In the genomic region with DNA sequence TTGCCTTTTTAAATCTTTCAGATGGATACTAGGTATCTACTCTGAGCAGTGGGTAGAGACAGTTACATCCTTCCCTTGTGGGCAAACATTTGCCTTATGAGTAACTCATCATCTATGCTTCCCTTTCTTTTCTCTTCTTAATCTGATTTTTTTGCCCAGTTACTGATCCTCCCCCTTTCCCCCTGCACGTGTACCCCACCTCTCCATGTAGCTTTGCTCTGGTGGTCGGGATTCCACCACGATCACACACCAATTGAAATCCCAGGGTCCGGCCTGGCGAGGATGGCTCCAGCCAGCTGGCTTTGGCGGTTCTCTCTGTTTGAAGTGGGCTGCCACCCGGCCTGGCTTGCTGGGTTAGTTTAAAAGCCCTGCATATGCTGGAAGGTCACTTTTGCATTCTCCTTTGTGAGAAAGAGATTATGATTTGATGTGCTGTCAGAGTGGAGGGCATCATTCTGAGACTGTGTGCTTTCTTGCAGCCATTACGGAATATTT, we compare ENCODE assay signal across 8 mouse cellular contexts. TPM values are rescaled to one million over a fixed set of nuclear protein-coding genes. Genes with fewer than 3 reads are reported as not detected.
DNase-seq lines count a peak whose midpoint lies in the region; ATAC-seq and TF ChIP-seq lines count a peak whose summit lies in the region.

No protein-coding gene starts in this region.

- H3K36me3 ChIP-seq in CH12.LX (replicated peaks in 1 of 2; ENCODE audit: control insufficient read depth in 1 of 2, insufficient read depth in 1 of 2, low read length in 1 of 2), result peaks cover 8 to 36% of the 10 kb centered on the region in 2 experiments
- H3K36me3 ChIP-seq in embryonic facial prominence, embryonic 12.5 days, result peaks cover 12% of the 10 kb centered on the region
- peaks cover 2% of the 10 kb centered on the region for H3K36me3 ChIP-seq in intestine, postnatal 0 days (ENCODE audit: control insufficient read depth, insufficient read depth)
- H3K36me3 ChIP-seq in midbrain, embryonic 16.5 days (ENCODE audit: control insufficient read depth, insufficient read depth, low read length), result 0 out of 2 replicates have a peak, but pooled peaks cover 4% of the 10 kb centered on the region

- 10% methylated on average over 8 of the region's 8 CpGs for WGBS in embryonic facial prominence, embryonic 12.5 days
- 10% methylated on average over 8 of the region's 8 CpGs for WGBS in intestine, postnatal 0 days
- 3% methylated on average over 8 of the region's 8 CpGs for WGBS in midbrain, embryonic 16.5 days

- DNase-seq in heart, adult 11 months, result peak; percentile 91
- DNase-seq in heart, postnatal 4 days, result no peak
- DNase-seq in CH12.LX (ENCODE audit: extremely low read depth), result no peak
- DNase-seq in gastrocnemius, postnatal 14 days, result no peak

- TF ChIP-seq EP300 in CH12.LX (IDR thresholded peaks at IDR 0.05; ENCODE audit: low read length), result 0 out of 2 replicates have a peak, but pooled peaks have one; percentile 21

- peaks cover 2% of the 10 kb centered on the region for H3K9me3 ChIP-seq in CH12.LX (replicated peaks; ENCODE audit: low read length)
- no peaks in the 10 kb centered on the region for H3K9me3 ChIP-seq in embryonic facial prominence, embryonic 12.5 days
- H3K9me3 ChIP-seq in intestine, postnatal 0 days (ENCODE audit: control insufficient read depth), result no peaks in the 10 kb centered on the region
- no peaks in the 10 kb centered on the region for H3K9me3 ChIP-seq in midbrain, embryonic 16.5 days (replicated peaks; ENCODE audit: control insufficient read depth, low read length, poor library complexity, severe bottlenecking)

- no peak for TF ChIP-seq POLR2A in CH12.LX (IDR thresholded peaks at IDR 0.05; ENCODE audit: low read depth, low read length)

- no peak for ATAC-seq in embryonic facial prominence, embryonic 12.5 days (ENCODE audit: insufficient number of reproducible peaks, insufficient read depth, low FRiP score, low TSS enrichment)
- ATAC-seq in intestine, postnatal 0 days, result no peak
- no peak for ATAC-seq in midbrain, embryonic 16.5 days
- no peak for ATAC-seq in frontal cortex, adult (ENCODE audit: low TSS enrichment)

- H3K9ac ChIP-seq in CH12.LX (ENCODE audit: insufficient read depth, low read depth), result peak overlapping the region; percentile 97
- H3K9ac ChIP-seq in embryonic facial prominence, embryonic 12.5 days, result peak overlapping the region; percentile 82
- H3K9ac ChIP-seq in intestine, postnatal 0 days (ENCODE audit: low read depth, low read length), result peak overlapping the region; percentile 78
- peak overlapping the region; percentile 90 for H3K9ac ChIP-seq in midbrain, embryonic 16.5 days (ENCODE audit: low read depth, low read length)

- peak overlapping the region; percentile 82 for H3K4me2 ChIP-seq in CH12.LX (ENCODE audit: insufficient read depth, low read depth, poor library complexity, severe bottlenecking)
- H3K4me2 ChIP-seq in embryonic facial prominence, embryonic 12.5 days (replicated peaks), result peak overlapping the region; percentile 77
- peak overlapping the region; percentile 84 for H3K4me2 ChIP-seq in intestine, postnatal 0 days (replicated peaks; ENCODE audit: low read depth)
- H3K4me2 ChIP-seq in midbrain, embryonic 16.5 days (ENCODE audit: low read length), result peak overlapping the region; percentile 80

- TF ChIP-seq RAD21 in CH12.LX (IDR thresholded peaks at IDR 0.05; ENCODE audit: low read depth, low read length), result no peak

- H3K79me2 ChIP-seq in CH12.LX (replicated peaks; ENCODE audit: control insufficient read depth, extremely low read depth, insufficient read depth, poor library complexity, severe bottlenecking), result peaks cover 47% of the 10 kb centered on the region

- peak overlapping the region; percentile 89 to 98 (median 95) for H3K4me3 ChIP-seq in CH12.LX (replicated peaks in 1 of 3; ENCODE audit: low read depth in 2 of 3, low read length in 2 of 3, poor library complexity in 1 of 3)
- peak overlapping the region; percentile 91 for H3K4me3 ChIP-seq in embryonic facial prominence, embryonic 12.5 days
- H3K4me3 ChIP-seq in intestine, postnatal 0 days (ENCODE audit: low read depth, low read length), result peak overlapping the region; percentile 84
- H3K4me3 ChIP-seq in midbrain, embryonic 16.5 days (ENCODE audit: low read depth, low read length), result peak overlapping the region; percentile 76

- TF ChIP-seq CTCF in CH12.LX (conservative IDR thresholded peaks at IDR 0.05 in 1 of 2, IDR thresholded peaks at IDR 0.05 in 1 of 2; ENCODE audit: low read depth in 2 of 2, low read length in 2 of 2), result no peak
- no peak for TF ChIP-seq CTCF in intestine, postnatal 0 days (IDR thresholded peaks at IDR 0.05; ENCODE audit: low read depth)

- intact Hi-C loops in gastrocnemius, postnatal 14 days (cut with DNase I; ENCODE audit: low total_unique reads), result loop anchor here (5.0 kb wide), 2 partner anchors 48 to 117 kb away; no protein-coding TSS in a partner anchor

- dilution Hi-C loops in CH12.LX (cut with MboI; ENCODE audit: extremely low pct_ligation_motif_present, extremely low pct_unique_long_range_greater_than_20kb, low sequenced_read_pairs), result no loop called here

- H3K27ac ChIP-seq in CH12.LX (ENCODE audit: insufficient read depth, low read depth), result peak overlapping the region; percentile 21; the same call in 1 of the 2 replicates
- peak overlapping the region; percentile 99; the same call in 1 of the 2 replicates for H3K27ac ChIP-seq in embryonic facial prominence, embryonic 12.5 days
- H3K27ac ChIP-seq in intestine, postnatal 0 days (ENCODE audit: low read depth, low read length), result no peak overlapping the region
- H3K27ac ChIP-seq in midbrain, embryonic 16.5 days (ENCODE audit: low read length), result peak overlapping the region; percentile 99

- peaks cover 13 to 43% of the 10 kb centered on the region in 2 experiments; a peak in 3 of 4 replicates for H3K4me1 ChIP-seq in CH12.LX (ENCODE audit: control insufficient read depth in 1 of 2, insufficient read depth in 2 of 2)
- peaks cover 11% of the 10 kb centered on the region for H3K4me1 ChIP-seq in embryonic facial prominence, embryonic 12.5 days
- H3K4me1 ChIP-seq in intestine, postnatal 0 days (replicated peaks; ENCODE audit: control insufficient read depth, insufficient read depth, low read length), result peaks cover 11% of the 10 kb centered on the region
- peaks cover 17% of the 10 kb centered on the region for H3K4me1 ChIP-seq in midbrain, embryonic 16.5 days (ENCODE audit: control insufficient read depth, insufficient read depth, low read length)

- in situ Hi-C loops in CH12.LX (cut with MboI; ENCODE audit: low pct_ligation_motif_present, low pct_unique_long_range_greater_than_20kb, low sequenced_read_pairs), result loop anchor here (5.0 to 25.0 kb wide), 2 partner anchors 38 to 102 kb away; no protein-coding TSS in a partner anchor

- no peaks in the 10 kb centered on the region for H3K27me3 ChIP-seq in CH12.LX (replicated peaks)
- H3K27me3 ChIP-seq in embryonic facial prominence, embryonic 12.5 days, result no peaks in the 10 kb centered on the region
- H3K27me3 ChIP-seq in intestine, postnatal 0 days (replicated peaks; ENCODE audit: control insufficient read depth, insufficient read depth, low read length), result no peaks in the 10 kb centered on the region
- no peaks in the 10 kb centered on the region for H3K27me3 ChIP-seq in midbrain, embryonic 16.5 days (ENCODE audit: control insufficient read depth, insufficient read depth, low read depth, low read length)

TF ChIP-seq in CH12.LX, 34 proteins besides CTCF, POLR2A, EP300 and RAD21:
- 0 out of 2 replicates have a peak, but pooled peaks have one; percentile 12 for TF ChIP-seq SMC3 (IDR thresholded peaks at IDR 0.05; ENCODE audit: low read depth, low read length)
- TF ChIP-seq UBTF (IDR thresholded peaks at IDR 0.05; ENCODE audit: low read depth, low read length), result no peak
- TF ChIP-seq IRF4 (IDR thresholded peaks at IDR 0.05; ENCODE audit: low read depth, low read length), result no peak
- no peak for TF ChIP-seq ETS1 (conservative IDR thresholded peaks at IDR 0.05; ENCODE audit: low read depth, low read length)
- TF ChIP-seq CHD1 (IDR thresholded peaks at IDR 0.05; ENCODE audit: low read depth, low read length), result peak; percentile 82; the same call in 1 of the 2 replicates
- TF ChIP-seq MAX (IDR thresholded peaks at IDR 0.05; ENCODE audit: low read length), result peak; percentile 33; the same call in 1 of the 2 replicates
- peak; percentile 21; the same call in 1 of the 2 replicates for TF ChIP-seq SIN3A (IDR thresholded peaks at IDR 0.05; ENCODE audit: low read length)
- TF ChIP-seq USF2 (conservative IDR thresholded peaks at IDR 0.05; ENCODE audit: low read depth, low read length), result no peak
- peak; percentile 17; the same call in 1 of the 2 replicates for TF ChIP-seq BHLHE40 (IDR thresholded peaks at IDR 0.05; ENCODE audit: low read depth, low read length)
- no peak for TF ChIP-seq ZKSCAN1 (IDR thresholded peaks at IDR 0.05; ENCODE audit: borderline replicate concordance, low read depth, low read length)
- TF ChIP-seq MXI1 (IDR thresholded peaks at IDR 0.05; ENCODE audit: low read depth, low read length), result peak; percentile 73

RNA-seq across cellular contexts. Expression of gene Fchsd2, which starts 17.2 kb away (rescaled TPM):
- 10 to 100 TPM; 20.4 to 22.1 TPM for total RNA-seq in heart, postnatal 4 days (2021)
- total RNA-seq in CH12.LX (2012; rRNA removed) (25.5 and 26.1 TPM in 2 replicates), CH12.LX (2014; rRNA removed) (23.8 and 25.9 TPM in 2 replicates)
- polyA plus RNA-seq in CH12.LX (2012; ENCODE audit: insufficient read length, low read depth), result 37.5 and 38.2 TPM in 2 replicates
- polyA plus RNA-seq in embryonic facial prominence, embryonic 12.5 days (2016; fragmentation: Nextera tagmentation; extraction: Ambion mirVana), result 29.4 and 31.5 TPM in 2 replicates
- polyA plus RNA-seq in intestine, postnatal 0 days (2015; fragmentation: Nextera tagmentation; extraction: Ambion mirVana), result 20.1 and 26.1 TPM in 2 replicates
- polyA plus RNA-seq in midbrain, embryonic 16.5 days (2015; fragmentation: Nextera tagmentation; extraction: Ambion mirVana), result 42.0 and 45.2 TPM in 2 replicates
- 1 to 10 TPM; 8.8 to 9.3 TPM for total RNA-seq in gastrocnemius, postnatal 14 days (2021)
